Mouse (Mus musculus) CD4-positive naive resting alpha-beta T cell, adult 76 days (primary cell): ENCODE measurements around the gene Tex11. TPM values are rescaled to one million over a fixed set of nuclear protein-coding genes. Genes with fewer than 3 reads are reported as not detected.

ENCODE experiments used
- total RNA-seq: library from RNA; stranded (reverse); gene quantifications from one replicate; pipeline ENCODE4 v1.2.4, GENCODE M21; 2023

Gene Tex11
- total RNA-seq: not detected

GRCm38 (mm10) chrX:101059541-101059940, at the start of gene Tex11:
Tex11 (minus strand) TSS chrX:101059667.

GRCm38 (mm10) chrX:101085920-101086319, 26.5 kb upstream of the Tex11 start, which contains the start of gene Slc7a3:
Slc7a3 (minus strand) TSS chrX:101086020.

Other genes starting within 250 kb of the Tex11 start
- 0.67 TPM for gene Slc7a3, start 26.4 kb upstream of the Tex11 start, total RNA-seq
- 44.4 TPM for gene Snx12, start 162.9 kb upstream of the Tex11 start, total RNA-seq
- 44.4 TPM for gene Foxo4, start 194.9 kb upstream of the Tex11 start, total RNA-seq
- gene Gm614, start 204.3 kb upstream of the Tex11 start, total RNA-seq: 58.8 TPM
- 610 TPM for gene Il2rg, start 208.6 kb upstream of the Tex11 start, total RNA-seq
- gene Gm20489, start 209.4 kb upstream of the Tex11 start, total RNA-seq: not detected
- gene Med12, start 214.4 kb upstream of the Tex11 start, total RNA-seq: 153 TPM
- 1.4 TPM for gene Nlgn3, start 239.5 kb upstream of the Tex11 start, total RNA-seq